Mouse (Mus musculus) olfactory bulb, adult 2 months (tissue): Measurements from ENCODE around the gene Ucn.

Experiments
- CTCF ChIP-seq: fragments of 200-500 bp; IDR thresholded peaks from 2 replicates; pipeline ENCODE4 v1.5.1; 2012; ENCODE audit warnings: low read depth, mild to moderate bottlenecking, low read length, moderate library complexity; ENCODE audit not compliant: insufficient read depth
- POLR2A ChIP-seq: fragments of 200-500 bp; IDR thresholded peaks from 2 replicates; pipeline ENCODE4 v1.6.1; 2012; ENCODE audit warnings: mild to moderate bottlenecking, low read depth, low read length, moderate library complexity; ENCODE audit not compliant: insufficient read depth

DNA sequence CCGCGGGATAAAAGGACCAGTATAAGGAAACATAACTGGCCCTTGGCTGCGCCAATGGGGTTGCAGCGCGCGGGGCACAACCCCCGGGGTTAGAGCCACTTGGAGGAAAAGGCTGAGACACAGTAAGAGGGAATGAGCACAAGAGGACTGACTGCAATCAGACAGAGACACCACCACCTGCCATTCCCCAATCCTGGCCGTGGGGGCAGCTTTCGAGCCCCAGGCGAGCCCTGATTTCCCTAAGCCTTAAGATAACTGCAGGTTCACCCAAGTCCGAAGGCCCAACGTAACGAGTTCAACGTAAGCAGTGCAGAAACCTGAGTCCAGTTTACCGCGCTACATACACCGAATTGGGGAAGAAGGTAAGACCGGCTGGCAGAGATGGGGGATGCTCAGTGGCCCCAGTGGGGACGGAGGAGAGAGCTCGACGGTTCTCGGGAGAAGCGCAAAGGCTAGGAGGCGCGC, 40.7 kb upstream of the Ucn start:
- no peak for TF ChIP-seq POLR2A
- TF ChIP-seq CTCF: no peak
